Mouse (Mus musculus): ENCODE measurements around the gene C1qa.

DNA sequence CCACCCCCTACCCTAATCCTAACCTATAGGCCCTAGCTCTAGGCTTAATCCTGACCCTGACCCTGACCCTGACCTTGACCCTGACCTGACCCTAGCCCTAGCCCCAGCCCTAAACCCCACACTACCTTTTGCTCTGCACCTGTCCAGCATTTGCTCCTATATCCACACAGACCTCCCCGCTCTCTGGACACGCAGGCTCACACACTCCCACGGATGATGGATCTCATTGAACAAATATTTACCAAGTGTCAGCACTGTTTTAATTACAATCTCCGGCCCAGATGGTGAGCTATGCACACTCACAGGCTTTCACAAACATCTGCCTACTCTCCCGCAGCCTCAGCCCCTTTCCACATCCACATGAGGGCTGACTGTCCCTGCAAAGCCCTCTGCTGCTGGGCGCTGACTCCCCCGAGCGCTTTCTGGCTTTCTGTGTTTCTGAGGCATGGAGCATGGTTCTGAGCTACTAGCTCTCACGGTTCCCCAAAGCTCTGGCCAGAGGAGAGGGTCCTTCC lies 462 bp downstream of the C1qa start:
- TF ChIP-seq NRF1 (IDR thresholded peaks at IDR 0.05; ENCODE audit: low read depth, low read length): no peak
- TF ChIP-seq POLR2A (IDR thresholded peaks at IDR 0.05; ENCODE audit: low read depth, low read length): no peak
- no peak for TF ChIP-seq MXI1 (IDR thresholded peaks at IDR 0.05; ENCODE audit: low read depth, low read length)
- TF ChIP-seq EP300 (IDR thresholded peaks at IDR 0.05; ENCODE audit: low read length): no peak
- no peak for TF ChIP-seq CTCF (conservative IDR thresholded peaks at IDR 0.05 in 1 of 2, IDR thresholded peaks at IDR 0.05 in 1 of 2; ENCODE audit: low read depth in 2 of 2, low read length in 2 of 2)
- no peak for TF ChIP-seq USF1 (IDR thresholded peaks at IDR 0.05; ENCODE audit: low read depth, low read length)
- TF ChIP-seq ZC3H11A (IDR thresholded peaks at IDR 0.05; ENCODE audit: low read depth, low read length): no peak
- no peak for TF ChIP-seq ELF1 (IDR thresholded peaks at IDR 0.05; ENCODE audit: low read depth, low read length)
- no peak for TF ChIP-seq KAT2A (IDR thresholded peaks at IDR 0.05; ENCODE audit: insufficient replicate concordance, low read length)
- no peak for TF ChIP-seq E2F4 (IDR thresholded peaks at IDR 0.05; ENCODE audit: insufficient replicate concordance, low read depth, low read length)
- no peak for TF ChIP-seq USF2 (conservative IDR thresholded peaks at IDR 0.05; ENCODE audit: low read depth, low read length)
